Mouse (Mus musculus): Measurements from ENCODE around the gene Srbd1.

GRCm38 (mm10) chr17:86008401-86008800, 136.6 kb downstream of the Srbd1 start:
- TF ChIP-seq EP300 (IDR thresholded peaks at IDR 0.05) (no peak), CTCF (IDR thresholded peaks at IDR 0.05) (no peak)
